Mouse (Mus musculus) thymus, postnatal 10 days (tissue): Measurements from ENCODE around the gene Tcf12.

Experiments used
- DNase-seq, 2 experiments: peaks; one replicate each; pipeline ENCODE4 v3.0.0; 2021; ENCODE audit warnings: low spot score in 2 of 2

Tcf12 gene

DNA sequence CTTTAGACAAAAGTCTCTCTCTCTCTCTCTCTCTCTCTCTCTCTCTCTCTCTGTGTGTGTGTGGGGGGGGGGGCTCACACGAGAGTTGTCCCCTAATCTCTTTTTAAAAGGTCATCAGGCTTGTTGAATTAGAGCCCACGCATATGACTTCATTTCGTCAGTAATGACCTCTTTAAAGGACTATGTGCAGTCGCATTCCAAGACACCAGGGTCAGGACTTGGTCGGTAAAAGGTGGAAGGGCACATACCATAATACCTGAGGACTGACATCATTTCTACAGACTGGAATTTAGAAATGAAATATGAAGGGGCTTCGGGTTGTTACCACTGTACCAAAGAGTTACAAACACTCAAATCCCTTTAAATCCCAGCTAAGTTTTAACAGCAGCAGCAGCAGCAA is 307.6 kb downstream of the Tcf12 start:
- no peak for DNase-seq

DNA sequence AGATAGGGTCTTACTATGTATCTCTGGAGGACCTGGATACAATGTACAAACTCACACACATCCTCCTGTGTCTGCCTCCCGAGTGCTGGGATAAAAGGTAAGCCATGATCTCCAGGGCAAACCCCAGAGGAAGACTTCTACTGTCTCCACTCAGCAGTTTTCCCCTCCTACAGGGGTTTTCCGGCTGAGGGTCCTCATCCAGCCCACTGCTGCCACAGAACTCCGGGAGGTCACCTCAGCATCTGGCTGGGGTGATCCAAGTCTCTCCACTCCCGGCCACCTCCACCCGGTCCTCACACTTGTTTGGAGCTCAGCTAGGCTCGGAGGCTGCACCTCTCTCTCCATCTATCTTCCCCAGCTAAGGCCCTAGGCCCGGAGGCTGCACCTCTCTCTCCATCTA is 308.4 kb downstream of the Tcf12 start:
- DNase-seq = no peak

DNA sequence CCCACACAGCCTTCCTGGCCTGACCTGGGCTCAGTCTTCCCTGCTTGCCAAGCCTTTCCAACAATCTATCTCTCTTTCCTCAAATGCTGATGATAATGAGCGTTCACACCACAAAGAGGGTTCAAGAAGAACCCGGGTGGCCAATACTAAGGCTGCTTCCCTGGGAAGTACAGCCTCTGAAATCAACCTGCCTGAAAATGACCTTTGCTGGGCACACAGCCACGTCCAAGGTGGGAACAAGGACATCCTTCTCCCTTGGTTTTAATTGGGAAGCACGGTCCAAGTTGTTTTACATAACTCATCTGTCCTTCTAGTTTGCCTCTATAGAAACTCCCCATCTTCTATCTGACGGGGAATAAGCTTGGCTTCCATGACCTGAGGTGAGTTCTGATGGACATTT is 312.1 kb downstream of the Tcf12 start:
- DNase-seq = no peak

DNA sequence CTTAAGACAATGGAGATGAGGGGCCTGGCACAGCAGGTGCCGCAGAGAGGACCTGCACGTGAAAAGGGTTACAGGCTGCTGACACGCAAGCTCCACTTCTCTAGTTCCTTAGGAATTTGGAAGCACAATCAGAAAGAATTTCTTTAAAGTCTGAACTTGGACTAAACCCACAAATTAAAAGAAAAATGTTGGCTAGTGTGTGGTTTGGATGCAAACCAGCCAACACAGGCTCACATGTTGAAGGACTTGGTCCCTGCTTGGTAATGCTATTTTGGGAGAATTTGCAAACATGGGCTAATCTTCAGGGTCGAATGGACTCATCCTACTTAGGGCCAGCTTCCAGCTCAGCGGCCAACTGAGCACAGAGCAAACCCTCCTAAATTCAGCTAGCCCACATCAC is 313.5 kb downstream of the Tcf12 start:
- no peak for DNase-seq
